Mouse (Mus musculus): ENCODE data around the gene Apod. TPM values are rescaled to one million over a fixed set of nuclear protein-coding genes. Genes with fewer than 3 reads are reported as not detected.

Gene Apod
- total RNA-seq (2023): not detected in 2 replicates

DNA sequence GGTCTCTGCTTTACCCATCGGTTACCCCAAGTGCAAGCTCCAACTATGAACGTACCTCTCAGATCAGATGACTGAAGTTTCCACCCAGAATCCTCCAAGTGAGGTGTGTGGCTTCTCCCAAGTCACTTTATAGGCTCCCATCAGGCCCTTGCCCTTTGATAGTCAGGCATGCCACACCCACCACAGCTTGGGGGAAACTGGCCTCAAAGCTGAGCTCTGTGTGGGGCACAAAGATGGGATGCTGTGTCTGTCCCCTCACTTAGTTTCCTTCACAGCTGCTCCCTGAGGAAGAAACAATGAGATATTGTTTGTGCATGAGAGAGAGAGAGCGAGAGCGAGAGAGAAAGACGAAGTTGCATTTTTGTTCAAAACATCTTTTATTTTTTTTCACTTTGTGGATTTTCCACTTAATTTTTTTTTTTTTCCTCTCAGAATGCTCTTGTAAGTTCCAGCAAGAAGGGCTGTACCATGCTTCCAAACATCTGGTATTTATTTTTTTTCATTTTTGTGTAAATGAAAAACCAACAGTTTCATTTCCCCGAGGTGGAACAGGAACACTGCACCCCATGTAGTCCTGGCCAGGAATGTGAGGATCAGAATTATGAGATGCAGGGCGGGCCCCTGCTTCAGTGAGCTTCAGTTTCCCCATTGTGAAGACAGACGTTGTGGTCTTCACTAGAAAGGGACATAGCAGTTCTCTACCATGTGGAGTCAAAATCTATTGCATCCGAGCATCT lies at the start of gene Apod:
Apod (minus strand) TSS at position 312 of the 737 bp plus-strand sequence.

DNA sequence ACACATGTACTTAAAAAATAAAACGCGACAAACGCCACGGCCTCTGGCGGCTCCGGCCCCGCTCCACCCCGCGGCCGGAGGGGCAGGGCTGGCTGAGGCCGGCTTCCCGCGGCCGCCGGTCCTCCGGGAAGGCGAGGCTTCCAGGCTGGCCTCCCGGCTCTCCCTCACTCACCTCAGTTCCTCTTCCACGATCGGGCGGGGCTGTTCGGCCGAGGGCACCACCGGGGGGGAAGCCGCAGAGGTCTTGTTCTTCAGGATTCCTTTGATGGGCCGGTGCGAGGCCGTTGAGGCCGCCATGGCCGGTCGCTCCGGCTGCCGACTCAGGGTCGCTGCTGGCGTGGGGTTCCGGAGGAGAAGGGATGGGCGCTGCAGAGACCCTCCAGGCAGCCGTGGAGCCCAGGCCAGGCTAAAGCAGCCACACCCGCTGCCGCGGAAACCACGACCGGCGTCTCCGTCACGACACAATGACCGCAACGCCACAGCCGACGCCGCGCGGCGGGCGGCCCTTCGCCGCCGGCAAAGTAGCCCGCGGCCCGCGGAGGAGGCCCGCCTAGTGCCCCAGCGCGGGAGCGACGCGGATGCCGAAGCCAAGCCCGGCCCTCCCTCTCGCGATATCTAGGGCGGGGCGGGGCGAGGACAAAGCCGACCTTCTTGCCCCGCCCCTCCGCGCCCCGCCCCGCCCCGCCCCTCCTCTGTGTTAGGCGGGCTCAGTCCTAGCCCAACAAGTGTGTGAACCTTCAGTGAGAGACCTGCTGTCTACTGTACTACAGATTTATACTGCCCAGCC lies 39.7 kb downstream of the Apod start, which contains the start of gene Ppp1r2:
Ppp1r2 (minus strand) TSS at position 604 of the 787 bp plus-strand sequence.

Other genes with a start within 250 kb of the Apod start
- gene Xxylt1, start 233.4 kb downstream of the Apod start, total RNA-seq (2023): 2.5 and 3.3 TPM in 2 replicates
- gene Acap2, start 113.6 kb downstream of the Apod start, total RNA-seq (2023): 91.7 and 109 TPM in 2 replicates
- 94.4 and 94.5 TPM in 2 replicates for gene Ppp1r2, start 39.5 kb downstream of the Apod start, total RNA-seq (2023)
- gene Bdh1, start 107.5 kb upstream of the Apod start, total RNA-seq (2023): 0.16 and 0.66 TPM in 2 replicates